Mouse (Mus musculus) hindbrain, postnatal 0 days (tissue): ENCODE results near the gene Gtpbp1. TPM values are rescaled to one million over a fixed set of nuclear protein-coding genes. Genes with fewer than 3 reads are reported as not detected.

Experiments used
- ATAC-seq: fragments of 200-750 bp; cut with Nextera tagmentation; 2 replicates; pipeline ENCODE4 v1.8.0; 2017; ENCODE audit warnings: mild to moderate bottlenecking, moderate TSS enrichment, moderate library complexity
- DNase-seq: peaks from one replicate; pipeline ENCODE4 v3.0.0-alpha.2; 2015; ENCODE audit warnings: low spot score
- H3K27ac ChIP-seq: fragments of 300-500 bp; sonication (generic); 2 replicates; pipeline ENCODE4 v1.5.1; 2014; ENCODE audit warnings: mild to moderate bottlenecking
- H3K27me3 ChIP-seq: fragments of 300-500 bp; sonication (generic); 2 replicates; pipeline ENCODE4 v1.6.1; 2014; ENCODE audit warnings: low read length, mixed read lengths; ENCODE audit not compliant: insufficient read depth
- H3K36me3 ChIP-seq: fragments of 300-500 bp; sonication (generic); 2 replicates; pipeline ENCODE4 v1.6.1; 2014; ENCODE audit warnings: low read length, mixed read lengths; ENCODE audit not compliant: insufficient read depth
- H3K4me1 ChIP-seq: fragments of 300-500 bp; sonication (generic); 2 replicates; pipeline ENCODE4 v1.6.1; 2014; ENCODE audit warnings: antibody characterized with exemption, low read length, mixed read lengths; ENCODE audit not compliant: insufficient read depth
- H3K4me2 ChIP-seq: fragments of 300-500 bp; sonication (generic); 2 replicates; pipeline ENCODE4 v1.6.1; 2014; ENCODE audit warnings: low read depth, mild to moderate bottlenecking, low read length, moderate library complexity, mixed read lengths
- H3K4me3 ChIP-seq: fragments of 300-500 bp; sonication (generic); 2 replicates; pipeline ENCODE4 v1.5.1; 2014; ENCODE audit warnings: low read length
- H3K9ac ChIP-seq: fragments of 300-500 bp; sonication (generic); replicated peaks from 2 replicates; pipeline ENCODE4 v1.6.1; 2014; ENCODE audit warnings: mild to moderate bottlenecking, low read length, moderate library complexity, mixed read lengths
- H3K9me3 ChIP-seq: fragments of 300-500 bp; sonication (generic); 2 replicates; pipeline ENCODE4 v1.6.1; 2016; ENCODE audit warnings: low read length, mixed read lengths
- CTCF ChIP-seq: IDR thresholded peaks from 2 replicates; pipeline ENCODE4 v1.5.1; 2016; ENCODE audit warnings: antibody characterized with exemption, control low read depth, low read depth
- WGBS: fragments of 180-500 bp; shearing (Covaris S2); extraction: QIAGEN DNeasy Blood & Tissue Kit; methylation state at CpG from one replicate; pipeline ENCODE4 v1.1.7; 2014; 5-methylcytosine and 5-hydroxymethylcytosine counted together
- polyA plus RNA-seq: library from polyadenylated mRNA; unstranded; fragments of >200 nt; fragmentation: Nextera tagmentation; extraction: Ambion mirVana; gene quantifications from 2 replicates; pipeline ENCODE4 v1.2.1, GENCODE M21; 2015
- total RNA-seq: library from RNA; depleted of rRNA; stranded (reverse); fragments of >200 nt; gene quantifications from 2 replicates; pipeline ENCODE4 v1.2.3, GENCODE M21; 2014

Gtpbp1 gene
- total and polyA plus RNA-seq, 2 experiments from 2014 or later: 38.3 to 88.2 TPM

- Histone ChIP-seq H3K9ac (no peak overlapping the region), H3K4me2 (no peak overlapping the region), H3K27ac (no peak overlapping the region), H3K36me3 (peaks cover 68% of the 10 kb centered on the region), H3K27me3 (no peaks in the 10 kb centered on the region), H3K9me3 (no peaks in the 10 kb centered on the region), H3K4me3 (no peak overlapping the region), H3K4me1 (no peaks in the 10 kb centered on the region)
- ATAC-seq (no peak), DNase-seq (no peak)
- WGBS: 70% methylated on average over 4 of the region's 4 CpGs
- TF ChIP-seq CTCF: no peak
Measured at GRCm38 (mm10) chr15:79733640-79734039, 43.0 kb downstream of the Gtpbp1 start.

GRCm38 (mm10) chr15:79734311-79734710 lies 43.7 kb downstream of the Gtpbp1 start:
- Histone ChIP-seq H3K9me3 (no peaks in the 10 kb centered on the region), H3K27ac (no peak overlapping the region), H3K4me1 (no peaks in the 10 kb centered on the region), H3K36me3 (peaks cover 71% of the 10 kb centered on the region), H3K4me3 (no peak overlapping the region), H3K4me2 (no peak overlapping the region), H3K9ac (no peak overlapping the region), H3K27me3 (no peaks in the 10 kb centered on the region)
- DNase-seq (no peak), ATAC-seq (no peak)
- no peak for TF ChIP-seq CTCF
- 85% methylated on average over 8 of the region's 8 CpGs for WGBS

GRCm38 (mm10) chr15:79740739-79741138 lies 50.1 kb downstream of the Gtpbp1 start:
- Histone ChIP-seq H3K9ac (peak overlapping the region; percentile 93; the same call in 1 of the 2 replicates), H3K4me2 (peak overlapping the region; percentile 80), H3K36me3 (peaks cover 31% of the 10 kb centered on the region; the same call in 1 of the 2 replicates), H3K27me3 (no peaks in the 10 kb centered on the region), H3K4me1 (peaks cover 7% of the 10 kb centered on the region; the same call in 1 of the 2 replicates), H3K4me3 (peak overlapping the region; percentile 96; the same call in 1 of the 2 replicates), H3K9me3 (no peaks in the 10 kb centered on the region), H3K27ac (no peak overlapping the region)
- ATAC-seq: no peak
- DNase-seq: no peak
- TF ChIP-seq CTCF: 0 out of 2 replicates have a peak, but pooled peaks have one; percentile 8
- 82% methylated on average over 3 of the region's 3 CpGs for WGBS

GRCm38 (mm10) chr15:79741173-79741858 lies 50.7 kb downstream of the Gtpbp1 start:
- TF ChIP-seq CTCF: no peak
- no peak for ATAC-seq
- peaks cover 28% of the 10 kb centered on the region; the same call in 1 of the 2 replicates for H3K36me3 ChIP-seq
- H3K9me3 ChIP-seq: no peaks in the 10 kb centered on the region
- H3K9ac ChIP-seq: peak overlapping the region; percentile 93
- H3K4me3 ChIP-seq: peak overlapping the region; percentile 96
- H3K27me3 ChIP-seq: no peaks in the 10 kb centered on the region
- peak overlapping the region; percentile 83 for H3K27ac ChIP-seq
- peak overlapping the region; percentile 80 for H3K4me2 ChIP-seq
- no peak for DNase-seq
- WGBS: 19% methylated on average over 14 of the region's 14 CpGs
- H3K4me1 ChIP-seq: peaks cover 7% of the 10 kb centered on the region; the same call in 1 of the 2 replicates

GRCm38 (mm10) chr15:79741921-79742705 lies 51.5 kb downstream of the Gtpbp1 start, which contains the start of gene Sun2:
Gene Sun2, minus strand, starts transcription at chr15:79742536.
- WGBS: under 1% methylated on average over 76 of the region's 93 CpGs
- H3K4me1 ChIP-seq: peaks cover 7% of the 10 kb centered on the region; the same call in 1 of the 2 replicates
- H3K27ac ChIP-seq: peak within 1 kb of the TSS; percentile 83
- H3K4me3 ChIP-seq: peak within 1 kb of the TSS; percentile 96
- H3K36me3 ChIP-seq: peaks cover 20% of the 10 kb centered on the region; the same call in 1 of the 2 replicates
- H3K9ac ChIP-seq: peak within 1 kb of the TSS; percentile 93
- H3K27me3 ChIP-seq: no peaks in the 10 kb centered on the region
- H3K4me2 ChIP-seq: peak within 1 kb of the TSS; percentile 80
- H3K9me3 ChIP-seq: no peaks in the 10 kb centered on the region
- no peak for TF ChIP-seq CTCF
- ATAC-seq (peak; percentile 94), DNase-seq (peak; percentile 96)

- Histone ChIP-seq H3K4me2 (peak overlapping the region; percentile 80), H3K9ac (peak overlapping the region; percentile 93), H3K36me3 (peaks cover 15% of the 10 kb centered on the region; the same call in 1 of the 2 replicates), H3K4me1 (peaks cover 7% of the 10 kb centered on the region; the same call in 1 of the 2 replicates), H3K4me3 (peak overlapping the region; percentile 96), H3K27me3 (no peaks in the 10 kb centered on the region), H3K27ac (peak overlapping the region; percentile 83; the same call in 1 of the 2 replicates), H3K9me3 (no peaks in the 10 kb centered on the region)
- ATAC-seq (no peak), DNase-seq (no peak)
- under 1% methylated on average over 23 of the region's 23 CpGs for WGBS
- TF ChIP-seq CTCF: no peak
Measured at GRCm38 (mm10) chr15:79742706-79743023, 52.0 kb downstream of the Gtpbp1 start.
